Mouse (Mus musculus) ES-E14 (cell line): ENCODE measurements around the gene C8a.

Experiments
- HCFC1 ChIP-seq: IDR thresholded peaks from 2 replicates; pipeline ENCODE4 v1.6.1; 2012; ENCODE audit warnings: low read length, inconsistent platforms, borderline replicate concordance; ENCODE audit not compliant: insufficient read depth
- MAFK ChIP-seq: IDR thresholded peaks from 2 replicates; pipeline ENCODE4 v1.6.1; 2014; ENCODE audit warnings: mild to moderate bottlenecking, low read depth, low read length, inconsistent platforms; ENCODE audit not compliant: insufficient read depth
- ZC3H11A ChIP-seq: IDR thresholded peaks from 2 replicates; pipeline ENCODE4 v1.6.1; 2012; ENCODE audit warnings: low read depth, mild to moderate bottlenecking, inconsistent platforms, low read length, borderline replicate concordance

DNA sequence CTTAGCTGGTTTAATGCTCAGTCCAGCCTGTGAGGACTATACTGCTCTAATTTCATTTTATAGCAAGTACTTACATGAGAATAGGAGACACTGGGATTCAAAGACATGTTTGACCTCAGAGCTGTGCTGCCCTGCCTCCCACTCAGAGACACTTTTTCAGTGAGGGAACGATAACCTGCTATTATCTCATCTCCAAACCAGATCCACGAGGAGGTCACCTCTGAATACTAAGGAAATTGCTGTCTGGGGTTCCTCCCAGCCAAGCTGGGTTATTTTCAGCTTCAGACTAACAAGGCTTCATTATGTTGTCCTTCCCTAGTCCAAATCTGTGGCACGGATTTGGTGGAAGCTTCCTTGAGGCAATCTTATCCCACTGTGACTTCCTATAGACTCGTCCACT lies 56.3 kb downstream of the C8a start:
- no peak for TF ChIP-seq ZC3H11A
- TF ChIP-seq HCFC1, result no peak
- no peak for TF ChIP-seq MAFK
